ENCODE assay signal across 25 mouse cellular contexts in genomic region chr12:56003561-56003960, GRCm38 (mm10).
DNase-seq lines count a peak whose midpoint lies in the region; ATAC-seq and TF ChIP-seq lines count a peak whose summit lies in the region.
"Had no signal": no experiment of that assay in that cellular context is flagged by ENCODE, and none has a peak within 500 bp of the region (broad histone marks: within the 10 kb centered on the region; RNA-seq: fewer than 3 reads in every experiment).

No protein-coding gene starts in this region.

- no peaks in the 10 kb centered on the region for H3K9me3 ChIP-seq in hindbrain, embryonic 11.5 days (ENCODE audit: control insufficient read depth, low read length)
- no peaks in the 10 kb centered on the region for H3K9me3 ChIP-seq in hindbrain, postnatal 0 days (ENCODE audit: low read length)
- H3K9me3 ChIP-seq in midbrain, embryonic 11.5 days (ENCODE audit: control insufficient read depth, low read length), result no peaks in the 10 kb centered on the region
- no peaks in the 10 kb centered on the region for H3K9me3 ChIP-seq in midbrain, postnatal 0 days (ENCODE audit: low read length)
- H3K9me3 ChIP-seq in neural tube, embryonic 14.5 days (ENCODE audit: control insufficient read depth, low read length), result no peaks in the 10 kb centered on the region
- H3K9me3 ChIP-seq: embryonic facial prominence, embryonic 10.5 days; embryonic facial prominence, embryonic 13.5 days; heart, embryonic 10.5 days; heart, embryonic 13.5 days had no signal

- no peak overlapping the region for H3K4me3 ChIP-seq in hindbrain, embryonic 11.5 days (ENCODE audit: low read depth, low read length)
- no peak overlapping the region for H3K4me3 ChIP-seq in hindbrain, postnatal 0 days (ENCODE audit: low read length)
- H3K4me3 ChIP-seq in midbrain, embryonic 11.5 days (ENCODE audit: low read depth, low read length), result no peak overlapping the region
- no peak overlapping the region for H3K4me3 ChIP-seq in midbrain, postnatal 0 days (ENCODE audit: low read depth, low read length)
- no peak overlapping the region for H3K4me3 ChIP-seq in neural tube, embryonic 14.5 days (ENCODE audit: low read depth, low read length)
- H3K4me3 ChIP-seq: embryonic facial prominence, embryonic 10.5 days; embryonic facial prominence, embryonic 13.5 days; erythroblast, embryonic 14.5 days; heart, adult 2 months; heart, embryonic 10.5 days; heart, embryonic 13.5 days had no signal

- H3K4me2 ChIP-seq in hindbrain, embryonic 11.5 days (replicated peaks; ENCODE audit: low read depth, low read length), result no peak overlapping the region
- H3K4me2 ChIP-seq in hindbrain, postnatal 0 days (ENCODE audit: low read depth, low read length), result no peak overlapping the region
- no peak overlapping the region for H3K4me2 ChIP-seq in midbrain, embryonic 11.5 days
- no peak overlapping the region for H3K4me2 ChIP-seq in midbrain, postnatal 0 days (ENCODE audit: low read depth, low read length, poor library complexity, severe bottlenecking)
- no peak overlapping the region for H3K4me2 ChIP-seq in neural tube, embryonic 14.5 days (ENCODE audit: low read depth, low read length)
- H3K4me2 ChIP-seq: embryonic facial prominence, embryonic 13.5 days; heart, embryonic 13.5 days had no signal

- no peaks in the 10 kb centered on the region for H3K36me3 ChIP-seq in hindbrain, embryonic 11.5 days (ENCODE audit: control insufficient read depth, insufficient read depth, low read length)
- no peaks in the 10 kb centered on the region for H3K36me3 ChIP-seq in hindbrain, postnatal 0 days (ENCODE audit: insufficient read depth, low read length)
- H3K36me3 ChIP-seq in midbrain, embryonic 11.5 days (ENCODE audit: control insufficient read depth, insufficient read depth, low read length), result no peaks in the 10 kb centered on the region
- no peaks in the 10 kb centered on the region for H3K36me3 ChIP-seq in midbrain, postnatal 0 days (ENCODE audit: insufficient read depth, low read length)
- no peaks in the 10 kb centered on the region for H3K36me3 ChIP-seq in neural tube, embryonic 14.5 days (ENCODE audit: control insufficient read depth, insufficient read depth, low read length)
- H3K36me3 ChIP-seq: embryonic facial prominence, embryonic 10.5 days; embryonic facial prominence, embryonic 13.5 days; heart, embryonic 10.5 days; heart, embryonic 13.5 days had no signal

- 74% methylated on average over 8 of the region's 8 CpGs for WGBS in hindbrain, embryonic 11.5 days
- WGBS in hindbrain, postnatal 0 days, result 74% methylated on average over 8 of the region's 8 CpGs
- WGBS in midbrain, embryonic 11.5 days, result 81% methylated on average over 8 of the region's 8 CpGs
- WGBS in midbrain, postnatal 0 days, result 82% methylated on average over 8 of the region's 8 CpGs
- WGBS in neural tube, embryonic 14.5 days, result 61% methylated on average over 8 of the region's 8 CpGs

- peak; percentile 7 for DNase-seq in hindbrain, embryonic 11.5 days (ENCODE audit: low spot score)
- DNase-seq in hindbrain, postnatal 0 days (ENCODE audit: low spot score), result no peak
- no peak for DNase-seq in midbrain, embryonic 11.5 days (ENCODE audit: low spot score, missing footprints)
- DNase-seq in midbrain, postnatal 0 days (ENCODE audit: low spot score), result no peak
- no peak for DNase-seq in neural tube, embryonic 10.5 days (ENCODE audit: extremely low spot score, low spot score)
- no peak for DNase-seq in heart, postnatal 4 days
- DNase-seq: adrenal gland, adult 2 months; adrenal gland, postnatal 14 days; cerebellum, adult 11 months; cerebellum, adult 2 months; cerebellum, adult 9-11 months; cerebellum, postnatal 36 days; embryo, embryonic 11 days; gastrocnemius, postnatal 10 days; gastrocnemius, postnatal 36 days; heart, adult 2 months; heart, postnatal 14 days had no signal

- ATAC-seq in hindbrain, embryonic 11.5 days (ENCODE audit: low FRiP score), result peak; percentile 39; the same call in 1 of the 2 replicates
- no peak for ATAC-seq in hindbrain, postnatal 0 days
- peak; percentile 59; the same call in 1 of the 2 replicates for ATAC-seq in midbrain, embryonic 11.5 days (ENCODE audit: low FRiP score)
- ATAC-seq in midbrain, postnatal 0 days (ENCODE audit: low FRiP score), result no peak
- peak; percentile 46; the same call in 1 of the 2 replicates for ATAC-seq in neural tube, embryonic 14.5 days (ENCODE audit: low read depth)
- ATAC-seq: CD4-positive, CD25-positive, alpha-beta regulatory T cell, adult 4 months; intestine, postnatal 0 days had no signal

- no peak overlapping the region for H3K9ac ChIP-seq in hindbrain, embryonic 11.5 days (ENCODE audit: low read depth, low read length)
- no peak overlapping the region for H3K9ac ChIP-seq in hindbrain, postnatal 0 days (replicated peaks; ENCODE audit: low read length)
- no peak overlapping the region for H3K9ac ChIP-seq in midbrain, embryonic 11.5 days (ENCODE audit: low read length)
- H3K9ac ChIP-seq in midbrain, postnatal 0 days (replicated peaks; ENCODE audit: low read length, poor library complexity, severe bottlenecking), result no peak overlapping the region
- H3K9ac ChIP-seq in neural tube, embryonic 14.5 days (replicated peaks; ENCODE audit: low read depth, low read length), result no peak overlapping the region
- H3K9ac ChIP-seq: embryonic facial prominence, embryonic 13.5 days; heart, embryonic 13.5 days had no signal

- H3K27ac ChIP-seq in hindbrain, embryonic 11.5 days (ENCODE audit: low read depth, low read length), result no peak overlapping the region
- H3K27ac ChIP-seq in hindbrain, postnatal 0 days, result no peak overlapping the region
- no peak overlapping the region for H3K27ac ChIP-seq in midbrain, embryonic 11.5 days (ENCODE audit: low read depth, low read length)
- H3K27ac ChIP-seq in midbrain, postnatal 0 days (ENCODE audit: low read depth, low read length), result no peak overlapping the region
- no peak overlapping the region for H3K27ac ChIP-seq in neural tube, embryonic 14.5 days (ENCODE audit: low read depth, low read length)
- H3K27ac ChIP-seq: embryonic facial prominence, embryonic 10.5 days; embryonic facial prominence, embryonic 13.5 days; heart, adult 2 months; heart, embryonic 10.5 days; heart, embryonic 13.5 days had no signal

- H3K4me1 ChIP-seq in hindbrain, embryonic 11.5 days (replicated peaks; ENCODE audit: control insufficient read depth, insufficient read depth, low read length), result 0 out of 2 replicates have a peak, but pooled peaks cover 2% of the 10 kb centered on the region
- no peaks in the 10 kb centered on the region for H3K4me1 ChIP-seq in hindbrain, postnatal 0 days (ENCODE audit: insufficient read depth, low read length)
- 0 out of 2 replicates have a peak, but pooled peaks cover 2% of the 10 kb centered on the region for H3K4me1 ChIP-seq in midbrain, embryonic 11.5 days (ENCODE audit: control insufficient read depth, insufficient read depth, low read length)
- H3K4me1 ChIP-seq in midbrain, postnatal 0 days (ENCODE audit: insufficient read depth, low read length), result no peaks in the 10 kb centered on the region
- H3K4me1 ChIP-seq in neural tube, embryonic 14.5 days (ENCODE audit: control insufficient read depth, insufficient read depth, low read length), result peaks cover 3% of the 10 kb centered on the region; the same call in 1 of the 2 replicates
- H3K4me1 ChIP-seq: embryonic facial prominence, embryonic 13.5 days; heart, embryonic 10.5 days; heart, embryonic 13.5 days had no signal

- no peak for TF ChIP-seq CTCF in hindbrain, postnatal 0 days (IDR thresholded peaks at IDR 0.05; ENCODE audit: low read depth)
- TF ChIP-seq CTCF in midbrain, postnatal 0 days (IDR thresholded peaks at IDR 0.05), result no peak

- no peaks in the 10 kb centered on the region for H3K27me3 ChIP-seq in hindbrain, embryonic 11.5 days (ENCODE audit: control insufficient read depth, insufficient read depth, low read length)
- H3K27me3 ChIP-seq in hindbrain, postnatal 0 days (ENCODE audit: insufficient read depth, low read length), result no peaks in the 10 kb centered on the region
- H3K27me3 ChIP-seq in midbrain, embryonic 11.5 days (ENCODE audit: control insufficient read depth, insufficient read depth, low read length), result no peaks in the 10 kb centered on the region
- no peaks in the 10 kb centered on the region for H3K27me3 ChIP-seq in midbrain, postnatal 0 days (ENCODE audit: insufficient read depth, low read length)
- H3K27me3 ChIP-seq in neural tube, embryonic 14.5 days (ENCODE audit: control insufficient read depth, insufficient read depth, low read length), result no peaks in the 10 kb centered on the region
- H3K27me3 ChIP-seq: embryonic facial prominence, embryonic 13.5 days; heart, embryonic 13.5 days had no signal

Comparison
In these comparisons a context has a peak if more than half of its experiments do, and no peak if none do; other contexts are left out.
1. ATAC-seq: peak in hindbrain, embryonic 11.5 days (single experiment), midbrain, embryonic 11.5 days (single experiment) and neural tube, embryonic 14.5 days (single experiment); none in hindbrain, postnatal 0 days (single experiment) and midbrain, postnatal 0 days (single experiment).